20 mouse cellular contexts compared by ENCODE assay signal in genomic region chr4:141983689-141984088, GRCm38 (mm10). TPM values are rescaled to one million over a fixed set of nuclear protein-coding genes. Genes with fewer than 3 reads are reported as not detected.
DNase-seq lines count a peak whose midpoint lies in the region; ATAC-seq and TF ChIP-seq lines count a peak whose summit lies in the region.
"Had no signal": no experiment of that assay in that cellular context is flagged by ENCODE, and none has a peak within 500 bp of the region (broad histone marks: within the 10 kb centered on the region; RNA-seq: fewer than 3 reads in every experiment).

No protein-coding gene starts in this region.

- H3K27me3 ChIP-seq in intestine, postnatal 0 days (replicated peaks; ENCODE audit: control insufficient read depth, insufficient read depth, low read length) = no peaks in the 10 kb centered on the region
- no peaks in the 10 kb centered on the region for H3K27me3 ChIP-seq in intestine, embryonic 16.5 days (replicated peaks; ENCODE audit: control insufficient read depth, insufficient read depth, low read length)
- no peaks in the 10 kb centered on the region for H3K27me3 ChIP-seq in midbrain, embryonic 14.5 days (ENCODE audit: control insufficient read depth, insufficient read depth, low read length)
- no peaks in the 10 kb centered on the region for H3K27me3 ChIP-seq in midbrain, embryonic 11.5 days (ENCODE audit: control insufficient read depth, insufficient read depth, low read length)
- H3K27me3 ChIP-seq: heart, embryonic 15.5 days; limb, embryonic 13.5 days; lung, embryonic 15.5 days had no signal

- no peaks in the 10 kb centered on the region for H3K36me3 ChIP-seq in intestine, postnatal 0 days (ENCODE audit: control insufficient read depth, insufficient read depth)
- H3K36me3 ChIP-seq in intestine, embryonic 16.5 days (ENCODE audit: control insufficient read depth, insufficient read depth, low read length) = no peaks in the 10 kb centered on the region
- no peaks in the 10 kb centered on the region for H3K36me3 ChIP-seq in midbrain, embryonic 14.5 days (ENCODE audit: control insufficient read depth, insufficient read depth, low read length)
- no peaks in the 10 kb centered on the region for H3K36me3 ChIP-seq in midbrain, embryonic 11.5 days (ENCODE audit: control insufficient read depth, insufficient read depth, low read length)
- H3K36me3 ChIP-seq: heart, embryonic 15.5 days; limb, embryonic 13.5 days; lung, embryonic 15.5 days had no signal

- 68% methylated on average over 3 of the region's 3 CpGs for WGBS in intestine, postnatal 0 days
- WGBS in intestine, embryonic 16.5 days = 65% methylated on average over 3 of the region's 3 CpGs
- 65% methylated on average over 3 of the region's 3 CpGs for WGBS in midbrain, embryonic 14.5 days
- WGBS in midbrain, embryonic 11.5 days = 66% methylated on average over 3 of the region's 3 CpGs

- H3K27ac ChIP-seq in intestine, postnatal 0 days (ENCODE audit: low read depth, low read length) = no peak overlapping the region
- H3K27ac ChIP-seq in intestine, embryonic 16.5 days (ENCODE audit: low read length) = no peak overlapping the region
- no peak overlapping the region for H3K27ac ChIP-seq in midbrain, embryonic 14.5 days (replicated peaks; ENCODE audit: low read depth, low read length)
- H3K27ac ChIP-seq in midbrain, embryonic 11.5 days (ENCODE audit: low read depth, low read length) = no peak overlapping the region
- H3K27ac ChIP-seq: heart, embryonic 15.5 days; hindbrain, embryonic 14.5 days; limb, embryonic 13.5 days; lung, embryonic 15.5 days had no signal

- no peaks in the 10 kb centered on the region for H3K9me3 ChIP-seq in intestine, postnatal 0 days (ENCODE audit: control insufficient read depth)
- no peaks in the 10 kb centered on the region for H3K9me3 ChIP-seq in intestine, embryonic 16.5 days (ENCODE audit: control insufficient read depth, low read length)
- H3K9me3 ChIP-seq in midbrain, embryonic 14.5 days (ENCODE audit: control insufficient read depth, low read length) = no peaks in the 10 kb centered on the region
- no peaks in the 10 kb centered on the region for H3K9me3 ChIP-seq in midbrain, embryonic 11.5 days (ENCODE audit: control insufficient read depth, low read length)
- H3K9me3 ChIP-seq: heart, embryonic 15.5 days; limb, embryonic 13.5 days; lung, embryonic 15.5 days had no signal

- peak; percentile 47 for DNase-seq in midbrain, embryonic 14.5 days
- no peak for DNase-seq in midbrain, embryonic 11.5 days (ENCODE audit: low spot score, missing footprints)
- DNase-seq in brain, adult 2 months (ENCODE audit: low read depth, low spot score) = peak; percentile 66
- DNase-seq in retina, postnatal 1 day = peak; percentile 25
- DNase-seq in adrenal gland, postnatal 36 days = no peak
- DNase-seq in urinary bladder, postnatal 10 days (ENCODE audit: low spot score) = no peak
- DNase-seq: adrenal gland, adult 8-10 months; kidney, adult 9 months; spleen, adult 18-20 months; thymus, postnatal 25 days had no signal

- no peaks in the 10 kb centered on the region; the same call in 1 of the 2 replicates for H3K4me1 ChIP-seq in intestine, postnatal 0 days (replicated peaks; ENCODE audit: control insufficient read depth, insufficient read depth, low read length)
- H3K4me1 ChIP-seq in intestine, embryonic 16.5 days (ENCODE audit: control insufficient read depth, insufficient read depth, low read length) = no peaks in the 10 kb centered on the region
- H3K4me1 ChIP-seq in midbrain, embryonic 14.5 days (ENCODE audit: control insufficient read depth, insufficient read depth, low read length) = no peaks in the 10 kb centered on the region
- H3K4me1 ChIP-seq in midbrain, embryonic 11.5 days (ENCODE audit: control insufficient read depth, insufficient read depth, low read length) = no peaks in the 10 kb centered on the region
- H3K4me1 ChIP-seq: heart, embryonic 15.5 days; lung, embryonic 15.5 days had no signal

- ATAC-seq in intestine, postnatal 0 days = no peak
- ATAC-seq in intestine, embryonic 16.5 days = no peak
- no peak for ATAC-seq in midbrain, embryonic 14.5 days (ENCODE audit: low FRiP score, low TSS enrichment)
- no peak for ATAC-seq in midbrain, embryonic 11.5 days (ENCODE audit: low FRiP score)

- no peak overlapping the region for H3K4me3 ChIP-seq in intestine, postnatal 0 days (ENCODE audit: low read depth, low read length)
- no peak overlapping the region for H3K4me3 ChIP-seq in intestine, embryonic 16.5 days (ENCODE audit: low read length)
- H3K4me3 ChIP-seq in midbrain, embryonic 14.5 days (replicated peaks; ENCODE audit: low read depth, low read length) = no peak overlapping the region
- no peak overlapping the region for H3K4me3 ChIP-seq in midbrain, embryonic 11.5 days (ENCODE audit: low read depth, low read length)
- H3K4me3 ChIP-seq: erythroblast, embryonic 14.5 days; heart, embryonic 15.5 days; limb, embryonic 13.5 days; lung, embryonic 15.5 days; myocyte had no signal

- no peak overlapping the region for H3K9ac ChIP-seq in intestine, postnatal 0 days (ENCODE audit: low read depth, low read length)
- no peak overlapping the region for H3K9ac ChIP-seq in intestine, embryonic 16.5 days (ENCODE audit: low read depth, low read length)
- no peak overlapping the region for H3K9ac ChIP-seq in midbrain, embryonic 14.5 days (replicated peaks; ENCODE audit: low read length)
- H3K9ac ChIP-seq in midbrain, embryonic 11.5 days (ENCODE audit: low read length) = no peak overlapping the region
- H3K9ac ChIP-seq: heart, embryonic 15.5 days; hindbrain, embryonic 14.5 days; limb, embryonic 13.5 days; lung, embryonic 15.5 days had no signal

- TF ChIP-seq CTCF in intestine, postnatal 0 days (IDR thresholded peaks at IDR 0.05; ENCODE audit: low read depth) = peak; percentile 50

- H3K4me2 ChIP-seq in intestine, postnatal 0 days (replicated peaks; ENCODE audit: low read depth) = no peak overlapping the region
- H3K4me2 ChIP-seq in intestine, embryonic 16.5 days (ENCODE audit: low read depth, low read length) = no peak overlapping the region
- H3K4me2 ChIP-seq in midbrain, embryonic 14.5 days (ENCODE audit: low read length) = no peak overlapping the region
- H3K4me2 ChIP-seq in midbrain, embryonic 11.5 days = no peak overlapping the region
- H3K4me2 ChIP-seq: heart, embryonic 15.5 days; hindbrain, embryonic 14.5 days; limb, embryonic 13.5 days; lung, embryonic 15.5 days had no signal

RNA-seq across cellular contexts. Expression of gene Fhad1, which starts 31.2 kb away (rescaled TPM):
- 1.2 and 1.4 TPM in 2 replicates for polyA plus RNA-seq in intestine, postnatal 0 days (2015; fragmentation: Nextera tagmentation; extraction: Ambion mirVana)
- 1.4 and 2.3 TPM in 2 replicates for polyA plus RNA-seq in intestine, embryonic 16.5 days (2015; fragmentation: Nextera tagmentation; extraction: Ambion mirVana)
- 2.4 and 3.6 TPM in 2 replicates for polyA plus RNA-seq in midbrain, embryonic 14.5 days (2014; fragmentation: Nextera tagmentation; extraction: Ambion mirVana)
- 1.7 and 2.4 TPM in 2 replicates for polyA plus RNA-seq in midbrain, embryonic 11.5 days (2014; fragmentation: Nextera tagmentation; extraction: Ambion mirVana)
- under 1 TPM; 0.66 to 0.79 TPM for total RNA-seq in adrenal gland, postnatal 36 days (2021)
- total RNA-seq: granulocyte monocyte progenitor cell, adult 5-6 weeks; megakaryocyte-erythroid progenitor cell, adult 5-6 weeks had no signal
- polyA plus RNA-seq: erythroblast, embryonic 14.5 days had no signal

Comparison
In these comparisons a context has a peak if more than half of its experiments do, and no peak if none do; other contexts are left out.
1. DNase-seq: peak in midbrain, embryonic 14.5 days (single experiment), brain, adult 2 months (single experiment) and retina, postnatal 1 day (single experiment); none in midbrain, embryonic 11.5 days (single experiment), adrenal gland, postnatal 36 days (0 of 2) and urinary bladder, postnatal 10 days (single experiment).